Mouse (Mus musculus): Measurements from ENCODE around the gene Tgfbr1. TPM values are rescaled to one million over a fixed set of nuclear protein-coding genes. Genes with fewer than 3 reads are reported as not detected.

The Tgfbr1 gene
- 4.2 and 6.6 TPM in 2 replicates for polyA plus RNA-seq (2012; rRNA removed)

- under 1% methylated on average over 59 of the region's 65 CpGs for WGBS
- peak; percentile 88 for DNase-seq (ENCODE audit: low read depth, low spot score)
Measured at GRCm38 (mm10) chr4:47352803-47353388, at the start of gene Tgfbr1. TSS of gene Tgfbr1 (plus strand) at chr4:47353222.

- DNase-seq (ENCODE audit: low read depth, low spot score) = no peak
- WGBS = 73% methylated on average over 5 of the region's 5 CpGs
Measured at GRCm38 (mm10) chr4:47303340-47303998, 49.6 kb upstream of the Tgfbr1 start.

GRCm38 (mm10) chr4:47309886-47310625 is 43.0 kb upstream of the Tgfbr1 start:
- no peak for DNase-seq (ENCODE audit: low read depth, low spot score)
- WGBS = 52% methylated on average over 12 of the region's 12 CpGs

GRCm38 (mm10) chr4:47310812-47311211 is 42.2 kb upstream of the Tgfbr1 start:
- no peak for DNase-seq (ENCODE audit: low read depth, low spot score)

GRCm38 (mm10) chr4:47311467-47311866 is 41.6 kb upstream of the Tgfbr1 start:
- DNase-seq (ENCODE audit: low read depth, low spot score) = no peak
- 92% methylated on average over 6 of the region's 6 CpGs for WGBS

More at GRCm38 (mm10) chr4:47310812-47311211, 42.2 kb upstream of the Tgfbr1 start:
- WGBS = 21% methylated on average over 6 of the region's 6 CpGs

GRCm38 (mm10) chr4:47311929-47312328 is 41.1 kb upstream of the Tgfbr1 start:
- WGBS = 76% methylated on average over 7 of the region's 7 CpGs
- no peak for DNase-seq (ENCODE audit: low read depth, low spot score)

- 68% methylated on average over 14 of the region's 14 CpGs for WGBS
- no peak for DNase-seq (ENCODE audit: low read depth, low spot score)
Measured at GRCm38 (mm10) chr4:47312676-47313075, 40.3 kb upstream of the Tgfbr1 start.

GRCm38 (mm10) chr4:47313710-47314410 is 39.2 kb upstream of the Tgfbr1 start:
- WGBS = 67% methylated on average over 8 of the region's 8 CpGs
- DNase-seq (ENCODE audit: low read depth, low spot score) = no peak

GRCm38 (mm10) chr4:47315458-47315857 is 37.6 kb upstream of the Tgfbr1 start:
- DNase-seq (ENCODE audit: low read depth, low spot score) = no peak
- WGBS = 62% methylated on average over 2 of the region's 2 CpGs

- WGBS = 58% methylated on average over 6 of the region's 6 CpGs
- no peak for DNase-seq (ENCODE audit: low read depth, low spot score)
Measured at GRCm38 (mm10) chr4:47316432-47316831, 36.6 kb upstream of the Tgfbr1 start.

- WGBS = 76% methylated on average over 10 of the region's 10 CpGs
- DNase-seq (ENCODE audit: low read depth, low spot score) = no peak
Measured at GRCm38 (mm10) chr4:47319561-47320321, 33.3 kb upstream of the Tgfbr1 start.

GRCm38 (mm10) chr4:47322315-47322714 is 30.7 kb upstream of the Tgfbr1 start:
- no peak for DNase-seq (ENCODE audit: low read depth, low spot score)
- 65% methylated on average over 3 of the region's 3 CpGs for WGBS

GRCm38 (mm10) chr4:47324206-47324605 is 28.8 kb upstream of the Tgfbr1 start:
- WGBS = 89% methylated on average over 1 of the region's 1 CpGs
- DNase-seq (ENCODE audit: low read depth, low spot score) = no peak

- 46% methylated on average over 3 of the region's 3 CpGs for WGBS
- DNase-seq (ENCODE audit: low read depth, low spot score) = no peak
Measured at GRCm38 (mm10) chr4:47327782-47328181, 25.2 kb upstream of the Tgfbr1 start.

- 12% methylated on average over 1 of the region's 1 CpGs for whole genome bisulfite sequencing
- no peak for DNase-seq (ENCODE audit: low read depth, low spot score)
Measured at GRCm38 (mm10) chr4:47329285-47329684, 23.7 kb upstream of the Tgfbr1 start.

GRCm38 (mm10) chr4:47330378-47331052 is 22.5 kb upstream of the Tgfbr1 start:
- WGBS = 80% methylated on average over 13 of the region's 13 CpGs
- no peak for DNase-seq (ENCODE audit: low read depth, low spot score)

- DNase-seq (ENCODE audit: low read depth, low spot score) = no peak
- WGBS = 82% methylated on average over 6 of the region's 6 CpGs
Measured at GRCm38 (mm10) chr4:47332812-47333343, 20.1 kb upstream of the Tgfbr1 start.

- no peak for DNase-seq (ENCODE audit: low read depth, low spot score)
- 89% methylated on average over 3 of the region's 3 CpGs for WGBS
Measured at GRCm38 (mm10) chr4:47333541-47333940, 19.5 kb upstream of the Tgfbr1 start.

Data from large intestine, adult 2 months (tissue).